ENCODE assay signal across 13 mouse cellular contexts in genomic region chr7:68696908-68697307, GRCm38 (mm10). TPM values are rescaled to one million over a fixed set of nuclear protein-coding genes. Genes with fewer than 3 reads are reported as not detected.
A peak's percentile ranks its signal among the peaks of the same experiment; 100 is the strongest.
DNase-seq lines count a peak whose midpoint lies in the region; ATAC-seq and TF ChIP-seq lines count a peak whose summit lies in the region.
"Had no signal": no experiment of that assay in that cellular context is flagged by ENCODE, and none has a peak within 500 bp of the region (broad histone marks: within the 10 kb centered on the region; RNA-seq: fewer than 3 reads in every experiment).

No protein-coding gene starts in this region.

- H3K4me1 ChIP-seq in kidney, embryonic 14.5 days (ENCODE audit: control insufficient read depth, insufficient read depth, low read length) = no peaks in the 10 kb centered on the region
- peaks cover 2% of the 10 kb centered on the region for H3K4me1 ChIP-seq in kidney, adult 2 months (ENCODE audit: control insufficient read depth, insufficient read depth, low read length)
- H3K4me1 ChIP-seq in liver, embryonic 15.5 days (replicated peaks) = no peaks in the 10 kb centered on the region
- no peaks in the 10 kb centered on the region for H3K4me1 ChIP-seq in stomach, embryonic 14.5 days (ENCODE audit: control insufficient read depth, insufficient read depth, low read length)
- H3K4me1 ChIP-seq: midbrain, embryonic 15.5 days had no signal

- H3K27ac ChIP-seq in kidney, embryonic 14.5 days (ENCODE audit: low read depth, low read length) = no peak overlapping the region
- no peak overlapping the region for H3K27ac ChIP-seq in kidney, adult 2 months (ENCODE audit: insufficient read depth, low read depth, low read length)
- no peak overlapping the region for H3K27ac ChIP-seq in liver, embryonic 15.5 days (replicated peaks)
- no peak overlapping the region; the same call in 1 of the 2 replicates for H3K27ac ChIP-seq in stomach, embryonic 14.5 days (ENCODE audit: low read length)
- H3K27ac ChIP-seq: gastrocnemius, adult 2 months; heart, embryonic 13.5 days; hindbrain, postnatal 0 days; midbrain, embryonic 15.5 days had no signal

- no peak for TF ChIP-seq POLR2A in kidney, adult 2 months (IDR thresholded peaks at IDR 0.05; ENCODE audit: low read depth, low read length)

- no peak overlapping the region for H3K4me2 ChIP-seq in kidney, embryonic 14.5 days (replicated peaks; ENCODE audit: low read depth, low read length)
- no peak overlapping the region for H3K4me2 ChIP-seq in liver, embryonic 15.5 days
- H3K4me2 ChIP-seq in stomach, embryonic 14.5 days (replicated peaks; ENCODE audit: low read depth, low read length) = no peak overlapping the region
- H3K4me2 ChIP-seq: heart, embryonic 13.5 days; midbrain, embryonic 15.5 days had no signal

- ATAC-seq in kidney, embryonic 14.5 days (ENCODE audit: low FRiP score, low TSS enrichment) = no peak
- ATAC-seq in liver, embryonic 15.5 days (ENCODE audit: insufficient read depth) = peak; percentile 58
- ATAC-seq in stomach, embryonic 14.5 days (ENCODE audit: insufficient number of reproducible peaks, insufficient read depth, low FRiP score, low read depth) = peak; percentile 83
- no peak for ATAC-seq in megakaryocyte-erythroid progenitor cell, adult 5-6 weeks (replicated peaks; ENCODE audit: low FRiP score, low TSS enrichment, poor library complexity, severe bottlenecking)
- ATAC-seq in CD4-positive, CD25-positive, alpha-beta regulatory T cell, adult 4 months = no peak
- ATAC-seq: hindbrain, postnatal 0 days; midbrain, embryonic 15.5 days had no signal

- no peaks in the 10 kb centered on the region for H3K27me3 ChIP-seq in kidney, embryonic 14.5 days (ENCODE audit: control insufficient read depth, insufficient read depth, low read length)
- no peaks in the 10 kb centered on the region for H3K27me3 ChIP-seq in kidney, adult 2 months (replicated peaks; ENCODE audit: control insufficient read depth, insufficient read depth, low read length)
- H3K27me3 ChIP-seq in liver, embryonic 15.5 days = no peaks in the 10 kb centered on the region
- H3K27me3 ChIP-seq in stomach, embryonic 14.5 days (ENCODE audit: control insufficient read depth, insufficient read depth, low read length) = no peaks in the 10 kb centered on the region
- H3K27me3 ChIP-seq: heart, embryonic 13.5 days; midbrain, embryonic 15.5 days had no signal

- no peak overlapping the region for H3K9ac ChIP-seq in kidney, embryonic 14.5 days (ENCODE audit: low read depth, low read length)
- H3K9ac ChIP-seq in liver, embryonic 15.5 days = no peak overlapping the region
- no peak overlapping the region for H3K9ac ChIP-seq in stomach, embryonic 14.5 days (replicated peaks; ENCODE audit: low read depth, low read length)
- H3K9ac ChIP-seq: heart, embryonic 13.5 days; midbrain, embryonic 15.5 days had no signal

- no peak overlapping the region for H3K4me3 ChIP-seq in kidney, embryonic 14.5 days (ENCODE audit: low read length)
- no peak overlapping the region for H3K4me3 ChIP-seq in kidney, adult 2 months (ENCODE audit: insufficient read depth, low read depth, low read length)
- no peak overlapping the region for H3K4me3 ChIP-seq in liver, embryonic 15.5 days (replicated peaks)
- H3K4me3 ChIP-seq in stomach, embryonic 14.5 days (ENCODE audit: low read depth, low read length) = no peak overlapping the region
- H3K4me3 ChIP-seq: gastrocnemius, adult 2 months; heart, embryonic 13.5 days; midbrain, embryonic 15.5 days had no signal

- no peaks in the 10 kb centered on the region for H3K9me3 ChIP-seq in kidney, embryonic 14.5 days (ENCODE audit: control insufficient read depth, low read length)
- no peaks in the 10 kb centered on the region for H3K9me3 ChIP-seq in liver, embryonic 15.5 days (replicated peaks)
- H3K9me3 ChIP-seq in stomach, embryonic 14.5 days (ENCODE audit: control insufficient read depth, low read depth, low read length) = no peaks in the 10 kb centered on the region
- H3K9me3 ChIP-seq: heart, embryonic 13.5 days; midbrain, embryonic 15.5 days had no signal

- WGBS in kidney, embryonic 14.5 days = 63% methylated on average over 6 of the region's 6 CpGs
- 30% methylated on average over 6 of the region's 6 CpGs for WGBS in kidney, adult 2 months
- WGBS in liver, embryonic 15.5 days (ENCODE audit: insufficient replicate concordance) = 58% methylated on average over 6 of the region's 6 CpGs
- WGBS in stomach, embryonic 14.5 days = 50% methylated on average over 6 of the region's 6 CpGs

- no peak for TF ChIP-seq CTCF in kidney, adult 2 months (conservative IDR thresholded peaks at IDR 0.05; ENCODE audit: insufficient read depth, insufficient read length, low read depth, low read length)

- DNase-seq in kidney, adult 11 months = peak; percentile 46
- DNase-seq in kidney, adult 2 months = peak; percentile 58
- no peak for DNase-seq in adrenal gland, adult 18-20 months (ENCODE audit: low spot score in 2 of 2)
- DNase-seq: gastrocnemius, adult 2 months; thymus, postnatal 25 days had no signal

- no peaks in the 10 kb centered on the region for H3K36me3 ChIP-seq in kidney, embryonic 14.5 days (ENCODE audit: control insufficient read depth, insufficient read depth, low read length)
- H3K36me3 ChIP-seq in kidney, adult 2 months (ENCODE audit: control insufficient read depth, insufficient read depth, low read length) = no peaks in the 10 kb centered on the region
- no peaks in the 10 kb centered on the region for H3K36me3 ChIP-seq in liver, embryonic 15.5 days (replicated peaks)
- H3K36me3 ChIP-seq in stomach, embryonic 14.5 days (ENCODE audit: control insufficient read depth, insufficient read depth, low read length) = no peaks in the 10 kb centered on the region
- H3K36me3 ChIP-seq: heart, embryonic 13.5 days; midbrain, embryonic 15.5 days had no signal

RNA-seq across cellular contexts. Expression of gene Arrdc4, which starts 52.1 kb away (rescaled TPM):
- 22.2 and 35.2 TPM in 2 replicates for polyA plus RNA-seq in kidney, embryonic 14.5 days (2014; fragmentation: Nextera tagmentation; extraction: Ambion mirVana)
- polyA plus RNA-seq in kidney, adult 2 months (2012; rRNA removed) = 4.5 and 6.8 TPM in 2 replicates
- 3.5 and 3.7 TPM in 2 replicates for polyA plus RNA-seq in liver, embryonic 15.5 days (2015; fragmentation: Nextera tagmentation; extraction: Ambion mirVana)
- polyA plus RNA-seq in stomach, embryonic 14.5 days (2014; fragmentation: Nextera tagmentation; extraction: Ambion mirVana) = 22.2 and 25.8 TPM in 2 replicates
- total RNA-seq in megakaryocyte-erythroid progenitor cell, adult 5-6 weeks (2014; fragmentation: Nextera tagmentation) = 3.5 and 8.3 TPM in 2 replicates
- 9.6 and 12.8 TPM in 2 replicates for total RNA-seq in megakaryocyte-erythroid progenitor cell, adult 5-6 weeks (2017)
- polyA plus RNA-seq in CD4-positive, CD25-positive, alpha-beta regulatory T cell, adult 4 months (2017; shearing (Covaris generic)) = 1 to 10 TPM; 3.3 to 3.9 TPM
- 10 to 100 TPM; 16.5 to 18.9 TPM for total RNA-seq in adrenal gland, adult 18-20 months (2021)

Comparison
In these comparisons a context has a peak if more than half of its experiments do, and no peak if none do; other contexts are left out.
1. DNase-seq: peak in kidney, adult 11 months (single experiment) and kidney, adult 2 months (single experiment); none in adrenal gland, adult 18-20 months (0 of 2).
2. ATAC-seq: peak in liver, embryonic 15.5 days (single experiment) and stomach, embryonic 14.5 days (single experiment); none in kidney, embryonic 14.5 days (single experiment), megakaryocyte-erythroid progenitor cell, adult 5-6 weeks (single experiment) and CD4-positive, CD25-positive, alpha-beta regulatory T cell, adult 4 months (single experiment).